Mouse (Mus musculus): ENCODE measurements around the gene Thbs3. TPM values are rescaled to one million over a fixed set of nuclear protein-coding genes. Genes with fewer than 3 reads are reported as not detected.
A peak's percentile ranks its signal among the peaks of the same experiment; 100 is the strongest.

Thbs3 gene
- polyA plus RNA-seq (2012; rRNA removed) = 0.96 and 1.7 TPM in 2 replicates
- polyA plus RNA-seq (2014; fragmentation: Nextera tagmentation; extraction: Ambion mirVana) = 0.44 and 0.79 TPM in 2 replicates

DNA sequence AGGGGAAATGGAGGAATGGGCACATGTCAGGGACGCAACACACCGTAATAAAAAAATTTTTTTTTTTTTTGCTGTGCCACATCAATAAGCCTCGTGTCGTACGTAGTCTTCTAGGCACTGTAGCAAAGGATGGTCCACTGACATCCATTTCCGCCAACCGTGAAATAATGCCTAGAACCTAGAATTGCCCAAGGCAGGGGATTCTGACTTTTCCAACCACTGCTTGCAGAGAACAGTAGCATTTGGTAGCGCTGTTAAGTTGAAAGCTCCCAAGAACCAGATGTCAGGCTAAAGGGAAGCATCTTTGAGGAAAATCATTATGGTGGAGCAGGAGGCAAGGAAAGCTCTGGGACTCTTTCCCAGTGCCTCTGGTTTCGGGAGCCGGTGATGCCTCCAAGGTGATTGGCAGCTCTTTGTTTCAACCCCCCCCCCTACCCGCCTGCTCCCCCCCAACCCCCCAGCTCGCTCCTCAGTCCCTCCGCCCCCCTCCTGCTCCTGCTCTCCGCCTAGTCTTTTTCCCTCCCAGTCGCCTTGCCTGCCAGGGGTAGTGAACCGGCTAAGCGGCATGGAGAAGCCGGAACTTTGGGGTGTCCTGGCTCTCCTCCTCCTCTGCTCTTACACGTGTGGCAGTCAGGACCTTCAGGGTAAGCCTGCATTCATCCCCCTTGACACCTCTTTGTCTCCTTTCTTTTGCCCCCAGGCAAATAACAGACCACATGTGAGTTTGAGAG, at the start of gene Thbs3:
Gene Thbs3, plus strand, starts transcription at position 500 of the 731 bp plus-strand sequence.
- Histone ChIP-seq H3K27ac (peak within 1 kb of the TSS; percentile 5), H3K27me3 (ENCODE audit: control insufficient read depth, insufficient read depth, low read length) (no peaks in the 10 kb centered on the region; the same call in 1 of the 2 replicates), H3K9me3 (ENCODE audit: control insufficient read depth, low read length) (no peaks in the 10 kb centered on the region), H3K9ac (replicated peaks) (peak within 1 kb of the TSS; percentile 73), H3K4me1 (replicated peaks; ENCODE audit: control insufficient read depth in 2 of 2, insufficient read depth in 2 of 2, low read length in 1 of 2) (peaks cover 16 to 19% of the 10 kb centered on the region in 2 experiments), H3K4me3 (ENCODE audit: insufficient read depth in 1 of 2, low read depth in 2 of 2, low read length in 2 of 2) (peak within 1 kb of the TSS; percentile 75 to 78), H3K36me3 (replicated peaks; ENCODE audit: control insufficient read depth, insufficient read depth, low read depth) (no peaks in the 10 kb centered on the region), H3K4me2 (ENCODE audit: low read depth) (peak within 1 kb of the TSS; percentile 74)
- no peak for DNase-seq (ENCODE audit: low read depth in 3 of 3, low spot score in 3 of 3)
- no peak for ATAC-seq (ENCODE audit: insufficient read depth)
- no peak for TF ChIP-seq CTCF (IDR thresholded peaks at IDR 0.05; ENCODE audit: low read depth)
- no peak for TF ChIP-seq EP300 (IDR thresholded peaks at IDR 0.05; ENCODE audit: low read depth)
- WGBS (ENCODE audit: insufficient replicate concordance) = 4% methylated on average over 19 of the region's 19 CpGs

DNA sequence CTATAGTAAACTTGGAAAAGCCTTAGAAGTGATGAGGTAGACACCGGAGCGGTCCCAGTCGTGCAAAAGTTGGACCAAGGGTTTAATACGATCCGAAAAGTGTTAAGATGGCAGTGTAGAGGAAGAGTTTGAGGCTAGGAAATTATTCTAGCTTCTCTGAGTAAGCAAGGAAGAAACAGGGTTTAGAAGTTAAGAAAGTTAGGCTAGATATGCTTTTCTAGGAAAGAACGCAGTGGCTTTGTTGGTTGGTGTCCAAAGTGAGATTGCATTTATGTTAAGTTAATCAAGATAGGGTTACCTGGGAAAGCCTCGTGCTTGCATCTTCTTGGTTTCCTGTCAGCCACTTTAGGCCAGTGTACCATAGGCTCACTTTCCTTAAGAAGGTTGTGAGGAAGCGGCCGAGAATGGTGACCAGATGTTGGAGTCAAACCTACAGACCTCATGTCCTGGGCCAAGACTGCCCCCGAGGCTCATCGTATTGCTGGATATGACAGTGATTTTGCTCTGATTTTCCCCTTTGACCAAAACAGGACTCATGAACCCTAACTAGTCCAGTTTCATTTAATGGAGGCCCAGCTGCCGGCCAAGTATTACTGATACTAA, 49.6 kb upstream of the Thbs3 start:
- peak overlapping the region; percentile 77 for H3K9ac ChIP-seq (replicated peaks)
- WGBS (ENCODE audit: insufficient replicate concordance) = 13% methylated on average over 12 of the region's 12 CpGs
- H3K27me3 ChIP-seq (ENCODE audit: control insufficient read depth, insufficient read depth, low read length) = no peaks in the 10 kb centered on the region
- no peak for TF ChIP-seq EP300 (IDR thresholded peaks at IDR 0.05; ENCODE audit: low read depth)
- TF ChIP-seq CTCF (IDR thresholded peaks at IDR 0.05; ENCODE audit: low read depth) = no peak
- ATAC-seq (ENCODE audit: insufficient read depth) = no peak
- peaks cover 14 to 22% of the 10 kb centered on the region in 2 experiments for H3K4me1 ChIP-seq (replicated peaks; ENCODE audit: control insufficient read depth in 2 of 2, insufficient read depth in 2 of 2, low read length in 1 of 2)
- DNase-seq (ENCODE audit: low read depth in 3 of 3, low spot score in 3 of 3) = no peak
- peak overlapping the region; percentile 93 for H3K4me2 ChIP-seq (ENCODE audit: low read depth)
- H3K4me3 ChIP-seq (ENCODE audit: insufficient read depth in 1 of 2, low read depth in 2 of 2, low read length in 2 of 2) = peak overlapping the region; percentile 80 to 97
- no peaks in the 10 kb centered on the region for H3K9me3 ChIP-seq (ENCODE audit: control insufficient read depth, low read length)
- peaks cover 30% of the 10 kb centered on the region for H3K36me3 ChIP-seq (replicated peaks; ENCODE audit: control insufficient read depth, insufficient read depth, low read depth)
- peak overlapping the region; percentile 57 for H3K27ac ChIP-seq

DNA sequence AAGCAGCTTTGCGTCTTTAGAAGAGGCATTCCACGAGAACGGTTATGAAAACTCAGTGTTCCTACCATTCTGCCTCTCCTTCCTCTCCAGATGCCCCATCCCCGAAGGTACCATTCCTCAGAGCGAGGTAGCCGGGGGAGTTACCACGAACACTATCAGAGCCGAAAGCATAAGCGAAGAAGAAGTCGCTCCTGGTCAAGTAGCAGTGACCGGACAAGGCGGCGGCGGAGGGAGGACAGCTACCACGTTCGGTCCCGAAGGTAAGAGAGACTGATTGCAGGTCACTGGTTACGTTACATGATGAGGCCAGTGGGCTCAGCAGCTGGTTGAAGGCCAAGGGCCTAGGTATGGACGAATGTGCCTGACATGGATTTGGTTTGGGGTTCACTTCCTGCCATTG, 48.0 kb upstream of the Thbs3 start:
- ATAC-seq (ENCODE audit: insufficient read depth) (no peak), DNase-seq (ENCODE audit: low read depth in 3 of 3, low spot score in 3 of 3) (no peak)
- Histone ChIP-seq H3K4me1 (replicated peaks; ENCODE audit: control insufficient read depth in 2 of 2, insufficient read depth in 2 of 2, low read length in 1 of 2) (peaks cover 14 to 22% of the 10 kb centered on the region in 2 experiments), H3K27ac (no peak overlapping the region), H3K4me3 (ENCODE audit: insufficient read depth in 1 of 2, low read depth in 2 of 2, low read length in 2 of 2) (no peak overlapping the region), H3K9me3 (ENCODE audit: control insufficient read depth, low read length) (no peaks in the 10 kb centered on the region), H3K27me3 (ENCODE audit: control insufficient read depth, insufficient read depth, low read length) (no peaks in the 10 kb centered on the region), H3K9ac (replicated peaks) (no peak overlapping the region), H3K4me2 (ENCODE audit: low read depth) (no peak overlapping the region), H3K36me3 (replicated peaks; ENCODE audit: control insufficient read depth, insufficient read depth, low read depth) (peaks cover 40% of the 10 kb centered on the region)
- TF ChIP-seq EP300 (IDR thresholded peaks at IDR 0.05; ENCODE audit: low read depth) = no peak
- no peak for TF ChIP-seq CTCF (IDR thresholded peaks at IDR 0.05; ENCODE audit: low read depth)
- 90% methylated on average over 19 of the region's 19 CpGs for WGBS (ENCODE audit: insufficient replicate concordance)

DNA sequence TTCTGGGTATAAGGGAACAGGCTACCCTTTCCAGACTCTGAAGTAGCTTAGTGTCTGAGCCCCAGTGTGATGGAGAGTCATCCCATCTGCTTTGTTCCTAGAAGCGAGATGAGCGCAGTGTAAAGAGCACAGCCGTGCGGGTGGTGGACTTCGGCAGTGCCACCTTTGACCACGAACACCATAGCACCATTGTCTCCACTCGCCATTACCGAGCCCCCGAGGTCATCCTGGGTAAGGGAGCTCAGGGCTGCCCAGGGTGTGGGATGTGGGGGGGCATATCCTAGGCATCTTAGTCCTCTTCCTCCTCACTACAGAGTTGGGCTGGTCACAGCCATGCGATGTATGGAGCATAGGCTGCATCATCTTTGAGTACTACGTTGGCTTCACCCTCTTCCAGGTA, 40.1 kb upstream of the Thbs3 start:
- TF ChIP-seq EP300 (IDR thresholded peaks at IDR 0.05; ENCODE audit: low read depth) = no peak
- TF ChIP-seq CTCF (IDR thresholded peaks at IDR 0.05; ENCODE audit: low read depth) = no peak
- no peak for ATAC-seq (ENCODE audit: insufficient read depth)

DNA sequence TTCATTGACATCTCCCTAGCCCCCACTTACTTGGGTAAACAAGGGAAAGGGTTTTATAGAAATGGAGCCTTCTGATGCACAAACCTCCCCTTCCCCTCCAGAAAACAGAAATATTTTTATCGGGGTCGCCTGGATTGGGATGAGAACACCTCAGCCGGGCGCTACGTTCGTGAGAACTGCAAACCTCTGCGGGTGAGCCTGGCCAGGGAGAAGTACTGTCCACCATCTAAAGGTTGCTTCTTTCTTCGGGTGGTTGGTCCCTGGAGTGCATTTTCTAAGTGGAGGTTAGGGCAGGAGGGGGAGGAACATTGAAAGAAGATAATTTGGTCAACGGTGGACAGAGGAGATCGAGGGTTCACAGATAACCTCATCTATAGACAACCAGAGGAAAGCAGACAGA, 39.4 kb upstream of the Thbs3 start:
- H3K4me3 ChIP-seq (ENCODE audit: insufficient read depth in 1 of 2, low read depth in 2 of 2, low read length in 2 of 2) = no peak overlapping the region
- DNase-seq (ENCODE audit: low read depth in 3 of 3, low spot score in 3 of 3) (no peak), ATAC-seq (ENCODE audit: insufficient read depth) (no peak)
- peaks cover 9% of the 10 kb centered on the region in 2 experiments for H3K4me1 ChIP-seq (replicated peaks; ENCODE audit: control insufficient read depth in 2 of 2, insufficient read depth in 2 of 2, low read length in 1 of 2)
- WGBS (ENCODE audit: insufficient replicate concordance) = 93% methylated on average over 10 of the region's 10 CpGs
- H3K9me3 ChIP-seq (ENCODE audit: control insufficient read depth, low read length) = no peaks in the 10 kb centered on the region
- H3K27me3 ChIP-seq (ENCODE audit: control insufficient read depth, insufficient read depth, low read length) = no peaks in the 10 kb centered on the region
- no peak overlapping the region for H3K27ac ChIP-seq
- H3K4me2 ChIP-seq (ENCODE audit: low read depth) = no peak overlapping the region
- H3K9ac ChIP-seq (replicated peaks) = no peak overlapping the region
- peaks cover 61% of the 10 kb centered on the region for H3K36me3 ChIP-seq (replicated peaks; ENCODE audit: control insufficient read depth, insufficient read depth, low read depth)
- no peak for TF ChIP-seq EP300 (IDR thresholded peaks at IDR 0.05; ENCODE audit: low read depth)

More for the DNA sequence above, 40.1 kb upstream of the Thbs3 start:
- H3K4me1 ChIP-seq (replicated peaks; ENCODE audit: control insufficient read depth in 2 of 2, insufficient read depth in 2 of 2, low read length in 1 of 2) = peaks cover 9% of the 10 kb centered on the region in 2 experiments
- H3K36me3 ChIP-seq (replicated peaks; ENCODE audit: control insufficient read depth, insufficient read depth, low read depth) = peaks cover 61% of the 10 kb centered on the region
- no peak for DNase-seq (ENCODE audit: low read depth in 3 of 3, low spot score in 3 of 3)
- H3K4me2 ChIP-seq (ENCODE audit: low read depth) = no peak overlapping the region
- H3K9ac ChIP-seq (replicated peaks) = no peak overlapping the region
- H3K27me3 ChIP-seq (ENCODE audit: control insufficient read depth, insufficient read depth, low read length) = no peaks in the 10 kb centered on the region
- H3K9me3 ChIP-seq (ENCODE audit: control insufficient read depth, low read length) = no peaks in the 10 kb centered on the region
- no peak overlapping the region for H3K27ac ChIP-seq
- WGBS (ENCODE audit: insufficient replicate concordance) = 86% methylated on average over 11 of the region's 11 CpGs
- H3K4me3 ChIP-seq (ENCODE audit: insufficient read depth in 1 of 2, low read depth in 2 of 2, low read length in 2 of 2) = no peak overlapping the region

All from liver, embryonic 14.5 days (tissue).